Mouse (Mus musculus) ES-E14 (cell line): ENCODE data around the gene Xpr1.

Source experiments
- HCFC1 ChIP-seq: IDR thresholded peaks from 2 replicates; pipeline ENCODE4 v1.6.1; 2012; ENCODE audit warnings: low read length, inconsistent platforms, borderline replicate concordance; ENCODE audit not compliant: insufficient read depth
- MAFK ChIP-seq: IDR thresholded peaks from 2 replicates; pipeline ENCODE4 v1.6.1; 2014; ENCODE audit warnings: mild to moderate bottlenecking, low read depth, low read length, inconsistent platforms; ENCODE audit not compliant: insufficient read depth

DNA sequence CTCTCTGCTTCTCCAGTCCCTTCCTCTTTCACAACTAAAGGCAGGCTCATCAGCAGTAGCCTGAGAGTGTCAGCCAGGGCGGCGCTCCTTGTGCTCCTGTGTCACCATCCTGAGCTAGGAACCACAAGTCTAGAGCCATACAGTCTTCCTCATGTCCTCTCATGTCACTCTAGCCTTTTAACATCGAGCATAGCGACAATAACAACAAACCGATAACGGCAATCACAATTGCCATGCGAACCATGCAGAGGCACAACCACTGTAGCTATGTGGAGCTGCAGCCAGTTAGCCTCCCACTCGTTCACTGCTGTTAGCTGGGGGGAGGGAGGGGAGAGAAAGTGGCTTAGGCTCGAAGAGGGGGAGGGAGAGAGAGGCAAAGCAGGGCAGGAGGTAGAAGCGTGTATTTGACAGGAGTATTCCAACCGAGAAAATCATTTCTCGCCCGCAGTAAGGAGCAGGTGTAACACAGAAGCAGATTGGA, 25.3 kb upstream of the Xpr1 start:
- TF ChIP-seq MAFK (no peak), HCFC1 (no peak)
